Mouse (Mus musculus) gastrocnemius, postnatal 10 days (tissue): ENCODE results near the gene 1810010H24Rik. TPM values are rescaled to one million over a fixed set of nuclear protein-coding genes. Genes with fewer than 3 reads are reported as not detected.
"Not testable (repeated sequence)": the region's sequence is repeated elsewhere in the genome, so short reads cannot be mapped to it uniquely, and the experiment has no call there.

Experiments used
- DNase-seq: peaks from one replicate; pipeline ENCODE4 v3.0.0; 2021; ENCODE audit warnings: mixed read lengths
- total RNA-seq, 2 experiments: library from RNA; stranded (reverse); gene quantifications; 2 replicates each; pipeline ENCODE4 v1.2.3; 2021

Gene 1810010H24Rik
- total RNA-seq, 2 experiments from 2014 or later, result 2.5 to 3.0 TPM

DNA sequence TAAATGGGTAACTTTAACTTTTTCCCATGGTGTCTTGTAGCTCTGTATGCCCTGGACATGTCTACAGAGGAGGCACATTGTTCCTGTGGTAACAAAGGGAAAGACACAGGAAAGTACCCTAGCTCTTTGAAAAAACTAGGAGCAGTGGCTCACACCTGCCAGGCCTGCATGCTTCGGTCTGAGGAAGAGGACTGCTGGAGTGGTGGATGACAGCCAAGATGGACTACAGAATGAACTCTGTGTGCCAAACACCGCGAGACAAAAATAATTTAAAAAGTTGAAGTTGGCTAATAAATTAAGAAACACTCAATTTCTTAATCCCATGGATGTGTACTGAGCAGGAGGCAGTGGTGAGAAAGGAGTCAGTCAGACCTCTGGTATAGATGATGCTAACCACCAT is 15.9 kb downstream of the 1810010H24Rik start:
- no peak for DNase-seq

DNA sequence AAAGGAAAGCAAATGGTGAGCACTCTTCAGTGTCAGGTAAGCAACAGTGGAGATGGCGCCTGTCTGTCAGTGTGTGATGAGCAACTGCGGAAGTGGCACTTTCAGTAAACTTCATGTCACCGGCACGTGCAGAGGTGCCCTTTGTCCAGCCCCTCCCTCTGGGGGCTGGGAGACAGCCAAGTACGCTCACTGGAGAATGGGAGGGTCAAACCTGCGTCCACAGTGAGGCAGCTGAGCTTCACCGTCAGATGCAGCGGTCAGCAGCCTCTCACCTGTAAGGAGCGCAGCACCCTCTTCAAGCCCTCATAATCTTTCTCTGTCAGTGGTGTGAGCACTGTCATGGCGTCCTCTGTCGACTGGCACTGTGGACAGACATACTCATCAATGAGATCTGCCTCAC is 17.9 kb downstream of the 1810010H24Rik start:
- no peak for DNase-seq

DNA sequence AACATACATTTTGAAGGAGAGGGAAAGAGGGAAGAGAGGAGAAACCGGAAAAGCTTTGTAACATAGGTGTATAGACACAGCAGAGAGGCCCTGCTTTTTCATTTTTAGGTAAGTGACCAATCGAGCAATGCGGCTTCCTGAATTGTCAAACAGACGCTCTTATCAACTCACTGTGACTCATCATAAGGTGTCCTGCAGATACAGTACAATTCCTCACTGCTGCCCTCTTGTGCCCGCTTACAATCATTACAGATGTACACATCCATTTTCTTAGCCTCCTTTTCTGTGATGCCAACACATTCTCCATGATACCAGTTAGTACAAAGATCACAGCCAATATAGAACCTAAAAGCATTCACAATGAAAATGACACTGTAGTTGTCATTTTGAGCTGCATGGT is 18.8 kb downstream of the 1810010H24Rik start:
- peak; percentile 73 for DNase-seq

DNA sequence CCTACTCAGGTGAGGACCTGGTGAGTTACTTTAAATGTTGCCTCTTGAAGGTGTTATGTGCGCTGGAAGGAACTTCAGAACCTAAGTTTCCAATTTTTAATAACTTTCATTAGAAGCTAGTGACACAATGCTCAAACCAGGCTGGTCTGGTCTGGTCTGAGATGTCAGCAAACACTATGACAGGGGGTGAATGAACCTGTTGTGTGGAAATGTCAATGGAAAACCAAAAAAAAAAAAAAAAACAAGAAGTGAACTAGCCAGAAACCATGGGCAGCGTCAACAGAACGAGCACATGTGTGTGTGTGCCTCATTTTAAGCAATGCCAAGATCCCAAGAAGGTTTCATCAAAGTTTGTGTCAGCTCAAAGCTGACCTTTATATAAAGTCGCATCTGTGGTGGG is 20.1 kb downstream of the 1810010H24Rik start:
- no peak for DNase-seq

DNA sequence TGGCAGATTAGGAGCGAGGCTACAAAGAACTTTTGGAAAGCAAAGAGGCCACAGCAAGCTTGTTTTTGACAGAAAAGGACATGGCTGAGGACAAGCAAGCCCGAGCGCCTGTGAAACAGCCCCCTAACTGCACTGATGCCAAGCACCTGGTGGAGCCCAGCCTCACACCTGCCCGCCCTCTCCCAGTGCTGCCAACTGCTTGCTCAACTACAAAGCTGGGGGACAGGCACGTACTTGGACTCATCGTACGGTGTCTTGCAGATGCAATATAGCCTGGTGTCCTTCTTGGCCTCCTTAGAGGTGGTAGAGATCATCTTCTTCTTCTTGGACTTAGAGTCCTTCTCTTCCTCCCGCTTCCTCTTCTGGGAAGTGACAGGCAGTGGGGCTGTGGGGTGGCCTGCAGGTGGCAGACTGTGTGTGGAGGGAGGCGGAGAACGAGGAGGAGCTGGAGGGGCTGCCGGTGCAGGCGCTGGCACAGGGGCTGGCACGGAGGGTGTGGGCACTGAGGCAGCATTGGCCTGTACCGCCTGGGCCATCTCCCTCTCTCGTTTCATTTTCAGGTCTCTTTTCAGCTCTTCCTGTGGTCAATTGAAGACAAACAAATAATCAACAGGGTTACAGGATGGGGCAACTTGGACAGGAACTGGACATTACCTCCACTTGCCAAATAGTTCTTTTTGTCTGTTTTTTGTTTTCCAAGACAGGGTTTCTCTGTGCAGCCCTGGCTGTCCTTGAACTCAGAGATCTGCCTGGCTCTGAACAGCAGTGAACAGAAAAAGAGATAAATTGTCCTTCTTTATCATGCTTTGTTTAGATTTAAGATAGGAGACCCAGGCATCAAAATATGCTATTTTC is 21.5 kb downstream of the 1810010H24Rik start:
- no peak for DNase-seq

DNA sequence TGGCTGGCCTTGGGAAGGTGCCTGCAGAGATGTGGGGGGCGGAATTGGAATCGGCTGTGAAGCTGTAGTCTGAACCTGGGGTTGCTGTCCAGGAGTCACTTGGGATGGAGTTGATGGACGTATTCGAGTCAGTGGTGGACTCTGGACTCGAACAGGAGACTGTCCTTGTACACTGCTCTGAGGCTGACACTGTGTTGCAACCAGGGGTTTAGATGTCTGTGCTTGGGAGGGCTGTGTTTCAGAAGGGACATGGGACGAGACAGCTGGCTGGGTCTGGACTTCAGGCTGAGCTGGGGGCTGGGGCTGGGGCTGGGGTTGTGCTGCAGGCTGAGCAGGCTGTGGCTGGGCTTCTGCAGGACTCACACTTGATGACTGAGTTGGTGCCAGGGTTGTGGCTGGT is 29.4 kb downstream of the 1810010H24Rik start:
- no peak for DNase-seq

DNA sequence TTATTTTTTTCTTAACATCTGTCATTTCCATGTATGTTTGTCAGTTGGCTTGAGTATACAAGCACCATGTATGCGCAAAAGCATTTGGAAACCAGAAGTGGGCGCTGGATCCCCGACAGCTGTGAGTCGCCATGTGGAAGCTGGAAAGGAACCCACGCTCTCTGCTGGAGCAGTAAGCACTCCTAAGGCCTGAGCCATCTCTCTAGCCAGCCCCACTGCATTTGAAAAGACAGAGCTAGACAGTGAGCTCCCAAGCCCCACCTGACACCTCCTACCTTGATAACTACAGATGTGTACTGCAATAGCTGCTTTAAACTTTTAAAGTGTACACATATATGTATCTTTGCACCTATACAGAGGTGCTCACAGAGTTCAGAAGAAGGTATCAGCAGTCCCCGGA is 31.9 kb downstream of the 1810010H24Rik start:
- no peak for DNase-seq

DNA sequence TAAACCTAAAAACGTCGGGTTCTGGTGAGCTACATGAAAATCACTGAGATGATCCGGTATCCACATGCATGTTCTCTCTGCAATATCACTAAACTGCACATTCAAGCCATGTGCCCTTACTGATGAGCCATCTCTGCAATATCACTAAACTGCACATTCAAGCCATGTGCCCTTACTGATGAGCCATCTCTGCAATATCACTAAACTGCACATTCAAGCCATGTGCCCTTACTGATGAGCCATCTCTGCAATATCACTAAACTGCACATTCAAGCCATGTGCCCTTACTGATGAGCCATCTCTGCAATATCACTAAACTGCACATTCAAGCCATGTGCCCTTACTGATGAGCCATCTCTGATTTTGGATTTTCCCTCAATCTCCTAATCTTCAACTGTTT is 34.2 kb downstream of the 1810010H24Rik start:
- not testable (repeated sequence) for DNase-seq

DNA sequence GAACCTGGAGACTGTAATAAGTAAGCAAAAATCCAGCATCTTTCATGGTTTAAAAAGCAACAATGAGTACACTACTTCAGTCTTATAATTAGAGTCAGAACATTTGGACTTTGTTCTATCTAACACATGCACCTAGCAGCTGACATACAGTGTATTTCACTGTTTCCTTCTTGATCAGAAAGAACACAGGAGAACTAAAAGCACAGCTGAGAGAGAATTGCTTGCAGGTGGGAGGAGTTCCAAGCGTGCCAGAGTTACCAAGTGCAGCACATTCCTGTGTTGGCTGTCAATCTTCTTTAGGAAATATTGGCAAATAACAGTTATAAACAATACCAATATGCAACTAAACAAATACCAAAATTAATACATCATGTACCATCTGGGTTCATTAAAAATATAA is 35.5 kb downstream of the 1810010H24Rik start:
- no peak for DNase-seq

DNA sequence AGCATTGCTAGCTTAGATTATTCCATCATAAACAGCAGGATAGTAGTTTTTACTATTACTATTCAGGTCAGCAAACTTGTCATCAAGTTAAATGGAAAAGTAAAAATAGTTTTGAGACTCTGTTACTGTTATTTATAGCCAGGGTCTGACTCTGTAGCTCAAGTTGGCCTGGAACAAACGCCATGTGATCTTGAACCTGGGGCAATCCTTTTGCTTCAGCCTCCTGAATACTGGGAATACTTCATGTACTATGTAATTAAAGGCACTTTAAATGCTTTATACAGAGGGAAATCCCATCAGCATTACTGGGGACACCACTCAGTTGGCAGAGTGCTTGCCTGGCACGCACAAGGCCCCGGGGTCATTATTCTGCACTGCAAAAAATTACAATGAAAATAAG is 37.6 kb downstream of the 1810010H24Rik start:
- no peak for DNase-seq

DNA sequence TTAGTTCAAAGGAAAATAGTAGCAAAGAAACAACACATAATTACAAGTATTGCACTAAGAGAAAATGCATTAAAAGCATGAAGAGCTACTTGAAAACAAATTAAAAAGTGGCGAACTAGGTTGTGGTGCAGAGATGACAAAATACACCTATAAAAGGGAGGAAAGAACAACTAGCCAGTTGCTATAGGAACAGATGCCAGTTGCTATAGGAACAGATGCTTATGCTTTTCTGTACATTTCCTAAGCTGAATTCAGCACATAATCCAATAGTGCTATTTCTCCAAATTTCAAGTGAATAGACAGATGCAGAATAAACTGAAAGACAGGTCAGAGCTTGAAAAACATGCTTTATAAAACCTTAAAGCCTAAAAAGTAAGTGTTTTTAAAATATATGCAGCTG is 39.1 kb downstream of the 1810010H24Rik start:
- DNase-seq, result no peak

DNA sequence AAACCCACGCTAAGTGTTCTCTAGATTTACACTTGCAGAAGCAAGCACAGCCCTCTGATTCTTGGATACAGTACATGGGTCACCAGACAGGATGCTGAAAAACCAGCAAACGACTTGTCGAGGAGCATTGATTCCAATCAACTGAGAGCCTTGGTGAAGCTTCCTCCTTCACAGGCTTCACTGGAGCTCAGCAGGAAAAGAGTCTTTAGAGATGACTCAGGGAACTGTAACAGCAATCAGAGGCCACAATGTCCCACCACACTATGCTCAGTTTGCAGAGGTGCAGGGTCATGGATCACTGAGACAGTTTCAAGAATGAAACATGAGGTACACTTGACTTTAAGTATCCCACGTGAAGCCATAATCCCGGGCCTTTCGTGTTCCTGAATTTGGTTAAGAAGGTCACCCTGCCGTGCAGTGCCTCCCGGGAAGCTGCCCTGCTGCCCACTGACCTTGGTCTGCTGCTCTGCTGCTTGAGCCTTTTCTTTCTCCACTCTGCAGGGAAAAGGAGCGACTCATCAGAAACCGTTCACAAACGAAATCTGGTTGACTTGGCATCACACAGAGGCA is 39.8 kb downstream of the 1810010H24Rik start:
- no peak for DNase-seq

Other genes starting within 250 kb of the 1810010H24Rik start
- 1 to 10 TPM; 4.9 to 5.2 TPM for gene Polg2, start 246.1 kb upstream of the 1810010H24Rik start, total RNA-seq
- gene Ddx5, start 236.5 kb upstream of the 1810010H24Rik start, total RNA-seq, result 100 to 1,000 TPM; 281 to 345 TPM
- 1 to 10 TPM; 5.5 to 8.7 TPM for gene Cep95, start 236.4 kb upstream of the 1810010H24Rik start, total RNA-seq
- 10 to 100 TPM; 22.3 to 26.6 TPM for gene Smurf2, start 105.0 kb upstream of the 1810010H24Rik start, total RNA-seq
- 10 to 100 TPM; 24.1 to 27.6 TPM for gene Kpna2, start 26.1 kb upstream of the 1810010H24Rik start, total RNA-seq
- gene Bptf, start 106.4 kb downstream of the 1810010H24Rik start, total RNA-seq, result 10 to 100 TPM; 25.5 to 35.1 TPM
- gene Nol11, start 163.7 kb downstream of the 1810010H24Rik start, total RNA-seq, result 10 to 100 TPM; 13.8 to 16.3 TPM